Mouse (Mus musculus) CH12.LX (cell line): ENCODE results near the gene Myom3.

Experiments
- CHD1 ChIP-seq: IDR thresholded peaks from 2 replicates; pipeline ENCODE4 v1.6.1; 2012; ENCODE audit warnings: low read depth, low read length, improper control_type of control experiment, inconsistent platforms
- CTCF ChIP-seq, 2 experiments: IDR thresholded peaks in 1 of 2; conservative IDR thresholded peaks in 1 of 2; 2 replicates each; pipeline ENCODE4 v1.5.1; 2011 to 2012; ENCODE audit warnings: low read depth in 2 of 2, low read length in 2 of 2, improper control_type of control experiment in 1 of 2, inconsistent platforms in 1 of 2, mild to moderate bottlenecking in 1 of 2, moderate library complexity in 1 of 2
- EP300 ChIP-seq: IDR thresholded peaks from 2 replicates; pipeline ENCODE4 v1.6.1; 2011; ENCODE audit warnings: low read length, improper control_type of control experiment
- GABPA ChIP-seq: IDR thresholded peaks from 2 replicates; pipeline ENCODE4 v1.6.1; 2012; ENCODE audit warnings: low read depth, low read length, improper control_type of control experiment, inconsistent platforms; ENCODE audit not compliant: insufficient replicate concordance
- MEF2A ChIP-seq: IDR thresholded peaks from 2 replicates; pipeline ENCODE4 v1.6.1; 2014; ENCODE audit warnings: low read depth, mild to moderate bottlenecking, inconsistent platforms, low read length, improper control_type of control experiment, borderline replicate concordance
- POLR2A ChIP-seq: IDR thresholded peaks from 2 replicates; pipeline ENCODE4 v1.6.1; 2011; ENCODE audit warnings: low read depth, mild to moderate bottlenecking, improper control_type of control experiment, low read length

GRCm38 (mm10) chr4:135761569-135761968 lies 2.1 kb downstream of the Myom3 start:
- no peak for TF ChIP-seq GABPA
- TF ChIP-seq EP300, result no peak
- TF ChIP-seq MEF2A, result no peak
- no peak for TF ChIP-seq POLR2A
- TF ChIP-seq CHD1, result no peak
- no peak for TF ChIP-seq CTCF (conservative IDR thresholded peaks at IDR 0.05 in 1 of 2, IDR thresholded peaks at IDR 0.05 in 1 of 2; ENCODE audit: low read depth in 2 of 2, low read length in 2 of 2)
